Mouse (Mus musculus) midbrain, embryonic 14.5 days (tissue): ENCODE results near the gene Gm10073. TPM values are rescaled to one million over a fixed set of nuclear protein-coding genes. Genes with fewer than 3 reads are reported as not detected.
"Not testable (repeated sequence)": the region's sequence is repeated elsewhere in the genome, so short reads cannot be mapped to it uniquely, and the experiment has no call there.

Experiments
- ATAC-seq: fragments of 200-750 bp; cut with Nextera tagmentation; 2 replicates; pipeline ENCODE4 v1.8.0; 2017; ENCODE audit warnings: moderate number of reproducible peaks, moderate library complexity; ENCODE audit not compliant: low FRiP score, low TSS enrichment
- DNase-seq: peaks from one replicate; pipeline ENCODE4 v3.0.0-alpha.2; 2015
- H3K27ac ChIP-seq: fragments of 300-500 bp; sonication (generic); replicated peaks from 2 replicates; pipeline ENCODE4 v1.5.1; 2014; ENCODE audit warnings: mild to moderate bottlenecking, low read depth, low read length, moderate library complexity
- H3K27me3 ChIP-seq: fragments of 300-500 bp; sonication (generic); 2 replicates; pipeline ENCODE4 v1.6.1; 2014; ENCODE audit warnings: low read length, control low read depth, mixed read lengths; ENCODE audit not compliant: control insufficient read depth, insufficient read depth
- H3K36me3 ChIP-seq: fragments of 300-500 bp; sonication (generic); 2 replicates; pipeline ENCODE4 v1.6.1; 2014; ENCODE audit warnings: low read length, control low read depth; ENCODE audit not compliant: control insufficient read depth, insufficient read depth
- H3K4me1 ChIP-seq: fragments of 300-500 bp; sonication (generic); 2 replicates; pipeline ENCODE4 v1.6.1; 2014; ENCODE audit warnings: mild to moderate bottlenecking, antibody characterized with exemption, low read length, control low read depth; ENCODE audit not compliant: control insufficient read depth, insufficient read depth
- H3K4me2 ChIP-seq: fragments of 300-500 bp; sonication (generic); 2 replicates; pipeline ENCODE4 v1.6.1; 2014; ENCODE audit warnings: mild to moderate bottlenecking, low read length, moderate library complexity
- H3K4me3 ChIP-seq: fragments of 300-500 bp; sonication (generic); replicated peaks from 2 replicates; pipeline ENCODE4 v1.5.1; 2014; ENCODE audit warnings: low read depth, low read length
- H3K9ac ChIP-seq: fragments of 300-500 bp; sonication (generic); replicated peaks from 2 replicates; pipeline ENCODE4 v1.6.1; 2014; ENCODE audit warnings: mild to moderate bottlenecking, low read length, moderate library complexity
- H3K9me3 ChIP-seq: fragments of 300-500 bp; sonication (generic); 2 replicates; pipeline ENCODE4 v1.6.1; 2016; ENCODE audit warnings: low read length, control low read depth, mixed read lengths; ENCODE audit not compliant: control insufficient read depth
- WGBS: fragments of 180-500 bp; shearing (Covaris S2); extraction: QIAGEN DNeasy Blood & Tissue Kit; methylation state at CpG from one replicate; pipeline ENCODE4 v1.1.7; 2014; 5-methylcytosine and 5-hydroxymethylcytosine counted together
- polyA plus RNA-seq: library from polyadenylated mRNA; unstranded; fragments of >200 nt; fragmentation: Nextera tagmentation; extraction: Ambion mirVana; gene quantifications from 2 replicates; pipeline ENCODE4 v1.2.1, GENCODE M21; 2014

The Gm10073 gene
- polyA plus RNA-seq, 1 experiment from 2014 or later, result 6.4 TPM

DNA sequence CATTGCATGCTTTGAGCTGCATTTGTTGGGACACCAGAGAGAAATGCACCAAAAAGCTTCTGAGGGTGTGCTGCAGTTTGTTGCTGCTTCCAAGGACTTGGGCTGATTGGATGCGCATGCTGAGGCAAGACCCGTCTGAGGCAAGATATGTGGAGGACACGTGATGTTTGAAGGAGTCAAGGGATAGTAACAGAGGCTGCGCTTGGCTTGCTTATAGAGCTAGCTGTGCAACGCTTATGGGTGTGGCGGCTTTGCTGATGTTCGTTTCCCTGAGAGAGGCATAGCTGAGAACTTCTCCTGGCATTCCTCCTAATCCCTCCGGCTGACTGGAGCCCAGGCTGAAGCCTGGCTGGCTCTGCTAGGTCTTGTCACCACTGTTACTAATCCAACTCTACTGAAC lies 13.6 kb upstream of the Gm10073 start:
- Histone ChIP-seq H3K9me3 (no peaks in the 10 kb centered on the region), H3K4me3 (no peak overlapping the region), H3K27ac (no peak overlapping the region), H3K4me1 (no peaks in the 10 kb centered on the region), H3K36me3 (no peaks in the 10 kb centered on the region), H3K27me3 (no peaks in the 10 kb centered on the region), H3K4me2 (no peak overlapping the region), H3K9ac (no peak overlapping the region)
- DNase-seq, result no peak
- WGBS, result 80% methylated on average over 8 of the region's 8 CpGs
- no peak for ATAC-seq

DNA sequence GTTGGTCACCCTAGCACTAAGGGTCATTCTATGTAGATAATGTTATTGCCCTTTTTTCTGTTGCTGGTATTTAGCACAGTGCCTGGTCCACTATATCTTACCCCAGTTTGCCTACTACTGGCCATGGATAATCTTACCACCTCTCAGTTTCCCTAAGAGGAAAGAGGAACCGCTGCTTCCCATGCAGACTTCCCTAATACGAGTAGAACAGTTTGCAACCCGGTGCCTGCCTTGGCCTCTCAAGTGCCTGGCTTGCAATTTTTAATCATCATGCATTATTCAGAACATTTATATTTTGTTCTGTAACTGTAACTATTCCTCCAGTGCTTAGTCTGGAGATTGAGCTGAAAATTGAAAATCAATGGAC lies 12.4 kb upstream of the Gm10073 start:
- H3K9ac ChIP-seq, result no peak overlapping the region

DNA sequence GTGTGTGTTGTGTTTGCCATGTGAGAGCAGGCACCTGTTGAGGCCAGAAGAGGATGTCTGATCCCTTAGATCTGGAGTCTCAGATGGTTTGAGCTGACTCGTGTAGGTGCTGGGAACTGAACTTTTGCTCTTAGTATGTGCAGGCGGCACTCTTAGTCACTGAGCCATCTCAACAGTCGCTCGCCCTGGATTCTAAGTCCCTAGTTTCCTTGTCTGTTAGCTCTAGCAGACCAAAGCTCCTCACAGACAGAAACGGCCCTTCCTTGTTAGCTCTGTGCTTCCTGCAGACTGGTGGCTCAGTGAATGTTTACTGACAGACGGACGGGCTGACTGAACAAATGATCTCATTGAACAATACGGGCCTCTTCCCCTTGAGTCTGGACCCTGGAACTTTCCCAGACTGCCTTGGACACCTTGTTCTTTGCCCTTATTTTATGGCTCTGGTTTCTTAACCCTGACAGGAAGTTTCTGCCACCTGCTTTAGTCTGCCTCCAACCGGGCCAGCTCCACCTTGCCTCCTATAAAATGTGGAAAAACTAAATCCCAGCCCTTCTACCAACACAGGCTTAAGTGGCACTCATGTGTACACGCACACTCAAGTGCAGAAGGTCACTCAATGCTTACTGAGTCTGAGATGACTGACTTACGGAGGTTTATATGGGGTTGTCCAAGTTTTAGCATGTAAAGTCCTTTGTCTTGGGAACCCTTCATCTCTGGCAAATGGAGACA lies 11.8 kb upstream of the Gm10073 start:
- WGBS, result 81% methylated on average over 11 of the region's 11 CpGs
- Histone ChIP-seq H3K4me1 (no peaks in the 10 kb centered on the region), H3K4me3 (no peak overlapping the region), H3K9me3 (no peaks in the 10 kb centered on the region), H3K36me3 (no peaks in the 10 kb centered on the region), H3K4me2 (no peak overlapping the region), H3K9ac (no peak overlapping the region), H3K27ac (no peak overlapping the region), H3K27me3 (no peaks in the 10 kb centered on the region)
- ATAC-seq (no peak), DNase-seq (no peak)

More for the DNA sequence above, 12.4 kb upstream of the Gm10073 start:
- H3K4me2 ChIP-seq, result no peak overlapping the region
- H3K27me3 ChIP-seq, result no peaks in the 10 kb centered on the region
- H3K27ac ChIP-seq, result no peak overlapping the region
- H3K4me1 ChIP-seq, result no peaks in the 10 kb centered on the region
- no peak overlapping the region for H3K4me3 ChIP-seq
- H3K36me3 ChIP-seq, result no peaks in the 10 kb centered on the region
- H3K9me3 ChIP-seq, result no peaks in the 10 kb centered on the region
- DNase-seq (no peak), ATAC-seq (no peak)
- 84% methylated on average over 3 of the region's 3 CpGs for WGBS

DNA sequence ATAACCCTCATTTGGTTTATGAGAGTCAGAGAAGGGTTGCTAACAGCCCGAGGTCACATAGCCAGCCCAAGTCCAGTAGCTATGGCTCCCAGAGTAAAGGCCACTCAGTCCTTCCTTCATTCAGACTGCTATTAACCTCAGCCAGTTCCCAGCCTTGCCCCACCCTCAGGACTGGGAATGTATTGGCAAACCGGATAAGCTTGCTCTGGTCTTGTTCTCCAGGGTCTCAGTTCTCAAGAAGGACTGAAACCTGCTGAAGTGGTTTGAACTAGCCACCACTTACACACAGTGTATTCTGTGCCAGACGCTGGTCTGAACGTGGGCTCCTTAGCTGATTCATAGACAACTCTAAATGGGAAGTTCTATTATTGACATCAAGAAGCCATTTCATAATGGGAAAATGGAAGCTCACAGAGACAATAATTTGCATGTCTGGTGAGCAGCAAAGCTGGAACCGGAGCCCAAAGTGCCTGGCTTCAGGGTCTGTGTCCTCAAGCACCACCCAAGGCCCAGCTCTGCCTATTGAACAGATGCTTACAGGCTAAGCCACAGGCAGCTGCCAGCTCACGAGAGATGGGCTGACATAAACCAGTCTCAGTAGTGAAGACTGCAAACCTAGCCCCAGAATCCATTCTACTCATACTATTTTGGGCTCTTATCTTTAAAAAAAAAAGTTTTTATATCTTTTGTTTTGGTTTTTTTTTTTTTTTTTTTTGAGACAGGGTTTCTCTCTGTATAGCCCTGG lies 8.3 kb upstream of the Gm10073 start:
- Histone ChIP-seq H3K4me3 (no peak overlapping the region), H3K27me3 (no peaks in the 10 kb centered on the region), H3K9me3 (no peaks in the 10 kb centered on the region), H3K4me1 (no peaks in the 10 kb centered on the region), H3K27ac (no peak overlapping the region), H3K36me3 (no peaks in the 10 kb centered on the region), H3K9ac (no peak overlapping the region), H3K4me2 (no peak overlapping the region)
- DNase-seq (no peak), ATAC-seq (no peak)
- 79% methylated on average over 6 of the region's 6 CpGs for WGBS

DNA sequence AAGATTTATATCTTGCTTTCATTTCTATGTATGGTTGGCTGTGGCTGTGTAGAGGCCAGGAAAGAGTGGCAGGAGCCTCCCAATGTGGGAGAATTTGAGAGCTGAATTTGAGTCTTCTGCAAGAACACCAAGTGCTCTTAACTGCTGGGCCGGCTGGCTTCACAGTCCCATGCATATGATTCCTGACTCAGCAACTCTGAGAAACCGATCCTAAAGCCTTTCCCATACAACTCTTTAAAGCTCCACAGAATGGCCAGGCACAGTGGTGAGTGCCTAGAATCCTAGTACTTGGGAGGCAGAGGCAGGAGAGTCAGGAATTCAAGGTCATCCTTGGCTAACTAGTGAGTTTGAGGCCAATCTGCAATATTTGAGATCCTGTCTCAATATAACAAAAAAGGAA lies 6.2 kb upstream of the Gm10073 start:
- WGBS, result 74% methylated on average over 2 of the region's 2 CpGs
- H3K4me3 ChIP-seq, result no peak overlapping the region
- H3K9ac ChIP-seq, result no peak overlapping the region
- no peak overlapping the region for H3K27ac ChIP-seq
- no peak overlapping the region for H3K4me2 ChIP-seq
- DNase-seq (no peak), ATAC-seq (no peak)
- H3K4me1 ChIP-seq, result no peaks in the 10 kb centered on the region
- no peaks in the 10 kb centered on the region for H3K9me3 ChIP-seq
- no peaks in the 10 kb centered on the region for H3K27me3 ChIP-seq
- no peaks in the 10 kb centered on the region for H3K36me3 ChIP-seq

DNA sequence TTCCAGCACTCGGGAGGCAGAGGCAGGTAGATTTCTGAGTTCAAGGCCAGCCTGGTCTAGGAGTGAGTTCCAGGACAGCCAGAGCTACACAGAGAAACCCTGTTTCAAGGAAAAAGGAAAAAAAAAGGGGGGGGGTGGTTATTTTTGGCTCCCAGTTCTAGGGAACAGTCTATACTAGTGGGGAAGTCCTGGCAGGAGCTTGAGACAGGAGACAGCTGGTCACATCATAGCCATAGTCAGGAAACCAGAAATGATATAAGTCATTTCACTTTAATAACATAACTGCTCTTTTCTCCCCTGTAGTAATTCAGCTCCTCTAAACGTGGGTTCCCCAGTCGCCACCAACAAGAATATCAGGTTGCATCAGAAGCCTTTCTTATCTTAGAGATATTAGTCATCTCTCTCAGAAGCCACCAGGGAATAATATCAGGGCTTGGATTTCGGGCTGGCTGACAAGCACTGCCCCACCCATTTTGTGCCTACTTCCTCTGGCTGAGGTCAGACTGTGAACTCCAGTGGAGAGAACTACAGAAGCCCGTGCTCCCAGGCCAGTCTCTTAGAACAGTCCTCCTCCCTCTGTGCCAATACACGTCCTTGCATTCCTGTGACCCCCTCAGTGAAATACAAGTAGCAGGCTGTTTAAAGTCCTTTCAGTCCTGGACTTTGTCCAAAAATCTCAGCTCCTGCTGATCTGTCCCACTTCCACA lies 3.7 kb upstream of the Gm10073 start:
- Histone ChIP-seq H3K4me1 (no peaks in the 10 kb centered on the region), H3K27me3 (no peaks in the 10 kb centered on the region), H3K4me2 (no peak overlapping the region), H3K27ac (no peak overlapping the region), H3K36me3 (no peaks in the 10 kb centered on the region), H3K9me3 (no peaks in the 10 kb centered on the region), H3K9ac (no peak overlapping the region), H3K4me3 (no peak overlapping the region)
- ATAC-seq, result no peak
- DNase-seq, result peak; percentile 15
- WGBS, result 50% methylated on average over 6 of the region's 6 CpGs

DNA sequence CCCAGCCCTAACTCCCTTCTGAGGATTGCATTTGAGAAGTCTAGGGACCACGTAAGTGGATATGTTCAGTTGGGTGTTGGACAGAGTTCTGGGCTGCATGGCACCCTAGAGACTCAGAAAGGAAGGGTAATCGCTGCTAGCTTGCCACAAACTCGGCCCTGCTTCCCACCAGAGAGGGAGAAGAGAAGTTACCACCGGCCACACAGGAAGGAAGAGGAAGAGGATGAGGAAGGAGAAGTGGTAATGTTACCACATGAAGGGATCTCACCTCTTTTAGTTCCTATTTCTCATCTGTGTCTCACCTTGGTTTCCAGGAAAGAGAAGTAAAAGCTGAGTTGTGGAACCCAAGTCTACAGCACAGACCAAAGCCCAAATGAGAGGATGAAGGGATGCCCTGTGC lies 1.0 kb upstream of the Gm10073 start:
- H3K9me3 ChIP-seq, result no peaks in the 10 kb centered on the region
- H3K27me3 ChIP-seq, result no peaks in the 10 kb centered on the region
- no peak overlapping the region for H3K27ac ChIP-seq
- WGBS, result 94% methylated on average over 4 of the region's 4 CpGs
- H3K4me3 ChIP-seq, result no peak overlapping the region
- no peak overlapping the region for H3K4me2 ChIP-seq
- no peak overlapping the region for H3K9ac ChIP-seq
- ATAC-seq (no peak), DNase-seq (no peak)
- H3K36me3 ChIP-seq, result no peaks in the 10 kb centered on the region
- H3K4me1 ChIP-seq, result no peaks in the 10 kb centered on the region

DNA sequence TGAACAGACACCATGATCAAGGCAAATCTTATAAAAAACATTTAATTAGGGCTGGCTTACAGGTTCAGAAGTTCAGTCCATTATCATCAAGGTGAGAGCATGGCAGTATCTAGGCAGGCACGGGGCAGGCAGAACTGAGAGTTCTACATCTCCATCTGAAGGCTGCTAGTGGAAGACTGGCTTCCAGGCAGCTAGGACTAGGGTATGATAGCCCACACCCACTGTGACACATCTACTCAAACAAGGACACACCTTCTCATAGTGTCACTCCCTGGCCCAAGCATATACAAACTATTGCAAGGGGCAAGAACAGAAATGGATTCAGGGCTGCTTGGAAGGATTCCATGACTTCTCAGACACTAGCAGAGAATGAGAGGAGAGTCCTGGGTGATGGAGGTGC lies 1.1 kb downstream of the Gm10073 start:
- not testable (repeated sequence) for H3K27ac ChIP-seq, H3K4me2 ChIP-seq, H3K36me3 ChIP-seq, H3K9ac ChIP-seq, H3K9me3 ChIP-seq, H3K27me3 ChIP-seq, H3K4me3 ChIP-seq, DNase-seq, H3K4me1 ChIP-seq, ATAC-seq
- 96% methylated on average over 1 of the region's 1 CpGs for WGBS
